Mouse (Mus musculus): Measurements from ENCODE around the gene Klhl11.

Klhl11 gene

DNA sequence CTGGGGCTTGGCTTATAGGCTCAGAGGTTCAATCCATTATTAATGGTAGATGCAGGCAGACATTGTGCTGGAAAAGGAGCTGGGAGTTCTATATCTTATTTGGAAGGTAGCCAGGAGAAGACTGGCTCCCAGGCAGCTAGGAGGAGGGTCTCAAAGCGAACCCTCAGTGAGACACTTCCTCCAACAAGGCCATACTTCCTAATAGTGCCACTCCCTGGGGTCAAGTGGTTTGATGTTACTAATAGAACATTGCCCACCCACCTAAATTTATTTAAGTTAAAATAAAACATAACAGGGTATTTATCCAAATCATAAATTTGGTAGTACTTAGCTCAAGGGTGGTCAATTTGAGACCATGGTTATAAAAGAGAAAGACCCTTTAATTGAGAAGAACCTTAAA, 6.7 kb downstream of the Klhl11 start:
- DNase-seq = no peak

GRCm38 (mm10) chr11:100465229-100465792, 7.2 kb downstream of the Klhl11 start:
- no peak for DNase-seq

- peak; percentile 68 for DNase-seq
These were observed 9.8 kb downstream of the Klhl11 start for GRCm38 (mm10) chr11:100462699-100463098.

DNA sequence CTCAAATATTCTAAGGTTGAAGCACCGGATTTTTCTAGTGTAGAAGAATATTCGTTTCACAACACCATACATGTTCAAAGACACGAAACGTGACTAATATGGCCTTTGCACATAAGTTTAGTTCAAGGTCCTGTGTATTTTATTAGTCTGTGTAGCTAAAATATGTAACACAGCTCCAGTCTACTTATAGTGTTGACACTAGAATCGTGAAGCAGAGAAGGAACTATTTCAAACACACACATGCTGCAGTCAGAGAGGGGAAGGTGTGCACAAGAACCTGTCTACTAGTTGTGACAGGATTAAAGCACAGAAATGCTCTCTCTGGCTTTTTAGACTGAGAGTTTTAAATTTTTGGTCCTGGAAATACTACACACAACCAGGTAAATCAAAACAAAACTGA, 14.8 kb downstream of the Klhl11 start:
- DNase-seq = no peak

GRCm38 (mm10) chr11:100457247-100457646, 15.3 kb downstream of the Klhl11 start:
- DNase-seq = no peak

- no peak for DNase-seq
These were observed 29.9 kb downstream of the Klhl11 start for GRCm38 (mm10) chr11:100442625-100443024.

- DNase-seq = no peak
These were observed 30.7 kb downstream of the Klhl11 start, which contains the start of the genes Nt5c3b and Klhl10 for GRCm38 (mm10) chr11:100441797-100442196. TSS of gene Nt5c3b (minus strand) at chr11:100441808. TSS of gene Klhl10 (plus strand) at chr11:100441917.

DNA sequence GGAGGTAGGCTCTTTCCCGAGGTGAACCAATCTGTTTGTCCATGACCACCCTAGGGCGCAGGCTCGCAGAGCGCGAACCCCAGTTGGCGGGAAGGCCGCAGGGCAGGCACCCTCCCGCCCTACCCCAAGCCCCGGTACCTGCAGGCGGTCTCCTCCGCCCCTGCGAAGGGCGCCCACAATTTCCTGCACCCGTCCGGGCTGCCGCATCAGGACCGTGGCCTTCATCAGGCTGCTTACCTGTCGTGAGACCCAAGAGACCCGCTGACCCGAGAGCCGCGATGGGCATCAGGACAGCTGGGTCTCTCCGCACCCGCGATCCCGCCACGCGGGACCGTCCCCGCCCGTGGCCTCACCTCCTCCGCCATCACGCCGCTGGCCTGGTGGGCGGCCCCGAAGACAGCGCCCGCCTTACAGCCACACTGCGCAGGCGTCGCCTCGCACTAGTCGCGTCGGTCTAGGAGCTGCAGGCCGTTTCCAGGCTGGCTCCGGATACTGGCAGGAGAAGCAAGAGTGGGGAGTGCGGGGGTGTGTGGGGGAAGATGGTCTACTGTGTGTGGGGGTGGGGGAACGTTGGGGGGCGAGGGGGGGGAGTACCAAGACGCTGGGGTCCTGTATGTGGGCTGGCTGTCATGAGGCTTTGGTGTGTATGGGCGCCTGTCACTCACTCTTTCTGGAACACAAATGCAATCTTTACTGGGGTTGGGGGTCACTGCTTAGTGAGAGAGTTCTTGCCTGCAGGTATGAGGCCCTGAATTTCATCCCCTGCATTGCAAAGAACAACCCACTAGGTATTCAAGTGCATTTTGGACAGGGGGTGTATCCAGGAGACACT, 31.6 kb downstream of the Klhl11 start:
- DNase-seq = peak; percentile 79

- no peak for DNase-seq
These were observed 34.6 kb downstream of the Klhl11 start for GRCm38 (mm10) chr11:100437901-100438300.

- no peak for DNase-seq
These were observed 36.8 kb downstream of the Klhl11 start for GRCm38 (mm10) chr11:100435678-100436246.

DNA sequence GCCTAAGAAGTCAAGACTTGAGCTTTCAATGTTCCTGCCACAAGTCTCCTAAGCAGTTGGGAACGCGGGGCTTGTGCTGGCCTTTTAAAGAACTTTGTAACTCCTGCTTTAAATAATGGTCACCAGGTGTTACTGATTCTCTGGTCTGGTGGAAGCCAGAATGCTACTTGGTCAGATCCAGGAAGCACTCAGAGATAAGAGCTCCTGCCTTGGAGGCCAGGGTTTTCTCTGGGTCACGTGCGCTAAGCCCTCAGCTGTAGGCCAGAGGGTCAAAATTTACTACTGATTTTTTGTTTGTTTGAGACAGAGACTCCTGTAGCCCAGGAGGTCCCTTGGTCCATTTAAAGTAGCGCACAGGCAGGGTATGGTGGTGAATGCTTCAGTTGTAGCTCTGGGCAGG, 40.5 kb downstream of the Klhl11 start:
- no peak for DNase-seq

GRCm38 (mm10) chr11:100430052-100430451, 42.5 kb downstream of the Klhl11 start:
- no peak for DNase-seq

- DNase-seq = no peak
These were observed 43.8 kb downstream of the Klhl11 start for GRCm38 (mm10) chr11:100428612-100429199.

GRCm38 (mm10) chr11:100426820-100427219, 45.7 kb downstream of the Klhl11 start:
- no peak for DNase-seq

GRCm38 (mm10) chr11:100425851-100426250, 46.7 kb downstream of the Klhl11 start:
- DNase-seq = peak; percentile 67

GRCm38 (mm10) chr11:100423836-100424235, 48.7 kb downstream of the Klhl11 start:
- no peak for DNase-seq

- no peak for DNase-seq
These were observed 51.0 kb downstream of the Klhl11 start for GRCm38 (mm10) chr11:100421537-100421936.

GRCm38 (mm10) chr11:100414914-100415822, 57.4 kb downstream of the Klhl11 start, which contains the start of gene Fkbp10:
TSS of gene Fkbp10 (plus strand) at chr11:100415697.
- DNase-seq = no peak

DNA sequence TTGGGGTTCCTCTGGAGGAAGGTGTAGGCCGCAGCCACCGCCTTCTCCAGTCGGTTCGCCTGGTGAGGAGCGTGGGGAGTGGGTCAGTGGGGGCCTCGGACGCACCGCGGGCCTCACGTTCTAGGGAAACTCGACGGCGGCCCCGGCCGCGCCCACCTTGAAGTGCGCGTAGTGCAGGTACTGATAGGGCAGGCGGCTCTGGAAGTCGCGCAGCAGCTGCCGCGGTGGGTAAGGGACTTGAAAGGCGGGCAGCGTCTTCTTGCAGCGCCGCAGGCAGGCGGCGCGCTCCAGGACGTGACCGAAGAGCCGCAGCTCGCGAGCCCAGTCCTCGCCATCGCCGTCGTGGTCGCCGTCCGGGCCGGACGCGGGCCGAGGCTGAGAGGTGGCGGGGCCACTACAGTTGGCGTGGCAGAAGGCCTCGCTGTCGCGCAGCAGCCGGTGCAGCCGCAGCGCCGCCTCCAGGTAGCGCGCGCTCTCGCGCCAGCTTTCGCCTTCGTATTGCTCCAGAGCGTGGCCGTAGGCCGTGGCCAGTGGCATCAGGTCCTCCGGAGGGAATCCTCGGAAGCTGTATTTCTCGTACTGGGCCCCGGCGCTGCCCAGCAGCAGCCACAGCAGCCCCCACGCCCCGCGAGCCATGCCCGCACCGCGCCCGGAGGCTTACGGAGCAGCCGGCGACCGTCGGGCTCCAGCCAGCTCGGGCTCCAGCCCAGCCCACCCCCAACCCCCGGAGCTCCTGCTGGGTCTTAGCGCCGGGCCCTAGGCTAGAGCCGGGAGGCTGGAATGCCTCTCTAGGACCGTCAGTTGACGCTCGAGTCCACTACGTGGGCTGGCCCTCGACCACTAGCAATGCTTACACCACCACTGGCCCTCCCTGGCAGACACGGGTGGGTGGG, 58.3 kb downstream of the Klhl11 start, which contains the start of gene P3h4:
TSS of gene P3h4 (minus strand) at position 816 of the 893 bp plus-strand sequence.
- no peak for DNase-seq

DNA sequence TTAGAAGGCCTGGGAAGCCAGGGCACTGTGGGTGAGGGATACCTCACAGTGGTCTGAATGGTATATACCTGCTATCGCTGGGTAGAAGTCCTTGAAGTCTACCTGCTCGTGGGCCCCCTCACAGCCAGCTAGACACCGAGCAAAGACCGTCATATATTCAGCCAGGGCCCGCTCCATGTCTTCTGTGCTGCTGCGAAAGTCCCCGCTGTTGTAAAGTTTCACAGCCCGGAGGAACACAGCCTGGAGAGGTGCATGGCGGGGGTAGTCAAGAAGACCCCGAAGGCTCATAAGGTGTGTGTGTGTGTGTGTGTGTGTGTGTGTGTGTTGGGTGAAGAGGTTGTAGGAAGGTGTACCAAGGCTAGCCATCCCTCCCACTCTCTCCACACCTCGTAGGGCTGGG, 59.0 kb downstream of the Klhl11 start:
- no peak for DNase-seq

All from layer of hippocampus, adult 9-11 months (tissue).